Mouse (Mus musculus) gastrocnemius, postnatal 10 days (tissue): ENCODE data around the gene Olfr937. TPM values are rescaled to one million over a fixed set of nuclear protein-coding genes. Genes with fewer than 3 reads are reported as not detected.

Experiments
- DNase-seq: peaks from one replicate; pipeline ENCODE4 v3.0.0; 2021; ENCODE audit warnings: mixed read lengths
- long read RNA-seq, 2 experiments: library from polyadenylated mRNA; stranded (forward); transcript quantifications; one replicate each; pipeline ENCODE4 v2.0.0; 2021
- microRNA-seq, 2 experiments: library from miRNA; unstranded; fragments of <30 nt; microRNA quantifications; one replicate each; pipeline ENCODE4 v1.2.0; 2021
- total RNA-seq, 2 experiments: library from RNA; stranded (reverse); gene quantifications; 2 replicates each; pipeline ENCODE4 v1.2.3; 2021

Olfr937 gene
- not detected for total RNA-seq
- long read RNA-seq, experiment 1, result 0 reads
- long read RNA-seq, experiment 2, result 0 reads

- DNase-seq, result no peak
Observed at GRCm38 (mm10) chr9:39064851-39065250, at the start of gene Olfr937. Gene Olfr937 (minus strand): TSS chr9:39064951.

DNA sequence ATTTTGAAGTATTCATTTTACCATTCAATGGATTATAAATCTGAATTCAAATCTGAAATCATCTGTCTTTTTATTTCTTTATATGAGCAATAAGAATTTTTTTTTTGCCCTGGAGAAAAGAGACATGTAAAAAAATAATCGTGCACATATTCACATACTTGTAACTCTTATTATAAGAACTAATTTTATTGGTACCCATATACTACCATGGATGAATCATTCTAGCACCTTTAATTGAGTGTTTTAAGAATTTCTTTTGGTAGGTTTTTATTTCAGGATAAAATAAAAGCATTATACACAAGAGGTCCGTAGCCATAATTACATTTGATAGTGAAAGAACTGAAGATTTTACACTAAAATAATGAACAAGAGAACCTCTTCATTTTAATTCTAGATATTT lies 14.0 kb upstream of the Olfr937 start, which contains the start of gene Olfr938:
Gene Olfr938 (minus strand): TSS at position 101 of the 400 bp plus-strand sequence.
- no peak for DNase-seq

GRCm38 (mm10) chr9:39023277-39023676 lies 41.5 kb downstream of the Olfr937 start, which contains the start of gene Olfr146:
Gene Olfr146 (minus strand): TSS chr9:39023377.
- DNase-seq, result no peak

Small RNA genes within 50 kb of the gene (microRNA-seq; reads per million reads assigned to microRNA genes)
- gene Gm25032, result 0 reads per million in 2 experiments
- 0 reads per million in 2 experiments for gene Gm25529

Other genes with a start within 250 kb of the Olfr937 start
- gene Olfr923, start 238.4 kb downstream of the Olfr937 start, total RNA-seq, result not detected
- not detected for gene Olfr924, start 220.5 kb downstream of the Olfr937 start, total RNA-seq
- gene Olfr26, start 209.9 kb downstream of the Olfr937 start, total RNA-seq, result not detected
- not detected for gene Olfr926, start 187.8 kb downstream of the Olfr937 start, total RNA-seq
- not detected for gene Olfr930, start 135.1 kb downstream of the Olfr937 start, total RNA-seq
- gene Olfr933, start 92.6 kb downstream of the Olfr937 start, total RNA-seq, result not detected
- gene Olfr934, start 76.6 kb downstream of the Olfr937 start, total RNA-seq, result not detected
- gene Olfr935, start 65.3 kb downstream of the Olfr937 start, total RNA-seq, result not detected
- gene Olfr146, start 41.6 kb downstream of the Olfr937 start, total RNA-seq, result not detected
- gene Olfr938, start 13.9 kb upstream of the Olfr937 start, total RNA-seq, result not detected
- gene Olfr27, start 63.2 kb upstream of the Olfr937 start, total RNA-seq, result not detected
- gene Olfr943, start 101.4 kb upstream of the Olfr937 start, total RNA-seq, result not detected
- not detected for gene Olfr944, start 137.0 kb upstream of the Olfr937 start, total RNA-seq
- not detected for gene Olfr1537, start 185.0 kb upstream of the Olfr937 start, total RNA-seq
- not detected for gene Olfr945, start 211.9 kb upstream of the Olfr937 start, total RNA-seq